Mouse (Mus musculus) T-helper 17 cell (primary cell): ENCODE data around the gene Vmn1r14.
"Not testable (repeated sequence)": the region's sequence is repeated elsewhere in the genome, so short reads cannot be mapped to it uniquely, and the experiment has no call there.

Experiments used
- in situ Hi-C, 2 experiments: fragments of 300-600 bp; cut with MboI, MseI; formaldehyde crosslinking; loops; 1 replicate in 1 of 2; 2 replicates in 1 of 2; pipeline ENCODE4 v1.15.1; 2025; ENCODE audit warnings: high pct_unique_total_duplicates in 2 of 2

The Vmn1r14 gene

GRCm38 (mm10) chr6:57231386-57231785, at the start of gene Vmn1r14:
TSS of gene Vmn1r14 (plus strand) at chr6:57231686.
- in situ Hi-C loops: loop anchor here in 1 of 2 experiments (5.0 kb wide), 1 partner anchor 74 kb away; the partner anchor contains the start of gene Vmn1r12

GRCm38 (mm10) chr6:57190016-57190415, 41.5 kb upstream of the Vmn1r14 start:
- in situ Hi-C loops: not testable (repeated sequence)

- in situ Hi-C loops: not testable (repeated sequence)
These were observed 28.5 kb upstream of the Vmn1r14 start, which contains the start of gene Vmn1r13 for GRCm38 (mm10) chr6:57202990-57203389. TSS of gene Vmn1r13 (plus strand) at chr6:57203290.

DNA sequence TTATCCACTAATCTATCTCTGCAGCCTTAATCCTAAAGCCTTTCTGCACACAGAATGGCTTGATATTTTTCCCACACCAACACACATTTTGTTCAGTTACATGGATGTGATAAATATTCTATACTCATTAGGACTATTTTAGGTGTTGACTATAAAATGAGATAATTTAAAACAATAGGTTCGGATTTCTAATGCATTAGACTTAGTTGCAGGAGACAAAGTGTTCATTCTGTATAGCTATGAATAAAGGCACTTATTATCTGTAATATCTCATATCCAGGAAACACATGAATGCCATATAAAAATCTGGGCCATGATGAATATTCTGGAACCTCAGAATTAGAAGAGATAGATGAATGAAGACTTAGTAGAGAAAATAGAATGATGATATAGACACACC, 26.2 kb downstream of the Vmn1r14 start, which contains the start of gene Vmn1r15:
TSS of gene Vmn1r15 (plus strand) at position 301 of the 400 bp plus-strand sequence.
- in situ Hi-C loops: no loop called here

DNA sequence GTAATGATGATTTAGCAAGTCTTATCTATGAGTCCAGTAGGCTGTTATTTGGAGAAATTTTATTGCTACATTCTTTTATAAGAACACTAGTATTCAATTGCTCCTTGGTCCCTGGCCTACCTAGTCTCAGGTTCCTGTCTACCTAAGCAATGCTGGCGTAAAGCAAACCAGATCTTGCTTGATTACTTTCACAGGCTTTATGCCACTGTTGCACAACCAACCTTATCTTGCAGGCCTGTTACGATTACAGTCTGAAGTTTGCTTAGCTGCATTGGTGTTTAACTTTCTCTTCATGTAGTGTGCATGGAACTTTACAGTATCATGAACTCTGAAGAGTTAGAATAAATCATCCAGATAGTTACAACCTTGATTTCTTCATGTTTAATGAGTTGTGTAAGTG, 29.5 kb downstream of the Vmn1r14 start:
- in situ Hi-C loops: no loop called here

DNA sequence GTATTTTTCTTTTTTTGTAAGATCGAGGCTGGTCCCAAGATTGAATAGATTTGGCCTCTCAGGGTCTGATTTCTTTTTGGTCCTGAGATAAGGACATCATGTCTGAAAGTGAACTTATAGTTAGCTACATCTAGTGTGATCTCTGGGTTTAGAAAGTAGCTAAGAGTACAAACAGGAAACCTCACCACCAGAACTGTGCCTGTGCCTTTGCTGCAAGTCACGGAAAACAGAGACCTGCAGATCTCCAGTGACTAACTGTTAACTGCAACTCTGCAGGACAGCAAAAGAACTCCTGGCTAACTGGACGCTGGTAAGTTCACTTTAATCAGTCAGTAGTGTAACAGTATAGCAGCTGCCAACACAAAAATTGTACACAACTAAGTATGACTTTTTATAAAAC, 40.4 kb downstream of the Vmn1r14 start:
- in situ Hi-C loops: no loop called here

DNA sequence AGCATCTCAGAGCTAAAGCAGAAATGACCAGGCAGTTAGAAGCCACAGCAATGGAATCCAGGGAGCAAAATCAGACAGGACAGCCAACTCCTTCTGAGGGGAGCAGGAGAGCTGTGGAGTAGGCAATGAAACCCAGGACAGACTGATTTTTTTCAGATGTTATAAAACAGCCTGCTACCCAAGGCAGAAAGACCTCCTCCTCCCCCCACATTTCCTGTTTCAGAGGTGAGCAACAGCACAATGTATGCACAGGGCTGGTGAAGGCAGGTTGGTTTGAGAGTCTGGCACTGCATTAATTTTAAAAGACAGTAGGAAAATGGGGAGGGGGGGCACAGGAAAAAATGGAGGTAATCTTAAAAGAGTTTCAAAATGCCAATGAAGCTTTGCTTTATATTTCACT, 41.0 kb downstream of the Vmn1r14 start:
- in situ Hi-C loops: no loop called here

DNA sequence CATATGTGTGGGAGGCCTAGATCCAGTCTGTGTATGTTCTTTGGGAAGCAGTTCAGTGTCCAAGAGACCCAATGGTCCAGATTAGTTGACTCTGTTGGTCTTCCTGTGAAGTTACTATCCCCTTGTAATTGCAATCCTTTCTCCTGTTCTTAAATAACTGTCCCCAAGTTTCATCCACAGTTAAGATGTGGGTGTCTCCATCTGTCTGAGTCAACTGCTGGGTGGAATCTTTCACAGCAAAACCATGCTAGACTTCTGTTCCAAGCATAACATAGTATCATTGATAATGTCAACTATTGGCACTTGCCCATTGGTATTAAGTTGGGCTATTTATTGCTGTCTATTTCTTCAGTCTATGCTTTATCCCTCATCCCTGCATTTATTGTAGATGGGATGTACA, 47.5 kb downstream of the Vmn1r14 start:
- in situ Hi-C loops: no loop called here
